Mouse (Mus musculus): Measurements from ENCODE around the gene Uqcr11. TPM values are rescaled to one million over a fixed set of nuclear protein-coding genes. Genes with fewer than 3 reads are reported as not detected.

Gene Uqcr11
- total and polyA plus RNA-seq, 3 experiments: 1,743 to 5,192 (median 1,981) TPM

GRCm38 (mm10) chr10:80445898-80446601 lies 39.4 kb upstream of the Uqcr11 start:
- no peaks in the 10 kb centered on the region for H3K27me3 ChIP-seq (ENCODE audit: control insufficient read depth, insufficient read depth, low read length)
- TF ChIP-seq EP300 (IDR thresholded peaks at IDR 0.05; ENCODE audit: insufficient read depth, low read depth, low read length) (peak; percentile 90), POLR2A (IDR thresholded peaks at IDR 0.05; ENCODE audit: insufficient read depth, low read depth, low read length) (no peak)
- intact Hi-C loops (cut with DNase I): loop anchor here (1.0 kb wide), 2 partner anchors 63 to 115 kb away; partner anchors contain the start of gene Rexo1
- peaks cover 1% of the 10 kb centered on the region; the same call in 1 of the 2 replicates for H3K4me1 ChIP-seq (ENCODE audit: control insufficient read depth, insufficient read depth, low read length)
- no peak overlapping the region for H3K4me3 ChIP-seq
- 9% methylated on average over 26 of the region's 26 CpGs for WGBS
- no peak overlapping the region for H3K9ac ChIP-seq (ENCODE audit: low read depth, low read length)
- no peaks in the 10 kb centered on the region for H3K79me2 ChIP-seq (replicated peaks; ENCODE audit: control insufficient read depth, insufficient read depth, low read length)
- no peaks in the 10 kb centered on the region for H3K36me3 ChIP-seq (ENCODE audit: control insufficient read depth, insufficient read depth, low read length)
- peak; percentile 76 to 83 for DNase-seq
- H3K27ac ChIP-seq: no peak overlapping the region

GRCm38 (mm10) chr10:80445052-80445451 lies 38.4 kb upstream of the Uqcr11 start:
- Histone ChIP-seq H3K27me3 (ENCODE audit: control insufficient read depth, insufficient read depth, low read length) (no peaks in the 10 kb centered on the region), H3K79me2 (replicated peaks; ENCODE audit: control insufficient read depth, insufficient read depth, low read length) (no peaks in the 10 kb centered on the region), H3K4me3 (no peak overlapping the region), H3K9ac (ENCODE audit: low read depth, low read length) (no peak overlapping the region), H3K27ac (no peak overlapping the region), H3K36me3 (ENCODE audit: control insufficient read depth, insufficient read depth, low read length) (no peaks in the 10 kb centered on the region), H3K4me1 (ENCODE audit: control insufficient read depth, insufficient read depth, low read length) (peaks cover 1% of the 10 kb centered on the region; the same call in 1 of the 2 replicates)
- intact Hi-C loops (cut with DNase I): no loop called here
- TF ChIP-seq POLR2A (IDR thresholded peaks at IDR 0.05; ENCODE audit: insufficient read depth, low read depth, low read length) (no peak), CTCF (IDR thresholded peaks at IDR 0.05) (no peak), EP300 (IDR thresholded peaks at IDR 0.05; ENCODE audit: insufficient read depth, low read depth, low read length) (no peak)
- WGBS: 91% methylated on average over 1 of the region's 1 CpGs
- DNase-seq: no peak

GRCm38 (mm10) chr10:80444339-80445045 lies 37.9 kb upstream of the Uqcr11 start:
- H3K27ac ChIP-seq: no peak overlapping the region
- TF ChIP-seq POLR2A (IDR thresholded peaks at IDR 0.05; ENCODE audit: insufficient read depth, low read depth, low read length): no peak
- H3K79me2 ChIP-seq (replicated peaks; ENCODE audit: control insufficient read depth, insufficient read depth, low read length): no peaks in the 10 kb centered on the region
- peaks cover 1% of the 10 kb centered on the region; the same call in 1 of the 2 replicates for H3K4me1 ChIP-seq (ENCODE audit: control insufficient read depth, insufficient read depth, low read length)
- H3K9ac ChIP-seq (ENCODE audit: low read depth, low read length): no peak overlapping the region
- DNase-seq: no peak
- intact Hi-C loops (cut with DNase I): no loop called here
- H3K4me3 ChIP-seq: no peak overlapping the region
- no peaks in the 10 kb centered on the region for H3K36me3 ChIP-seq (ENCODE audit: control insufficient read depth, insufficient read depth, low read length)
- H3K27me3 ChIP-seq (ENCODE audit: control insufficient read depth, insufficient read depth, low read length): no peaks in the 10 kb centered on the region
- WGBS: 42% methylated on average over 5 of the region's 5 CpGs

GRCm38 (mm10) chr10:80443575-80444278 lies 37.1 kb upstream of the Uqcr11 start:
- 86% methylated on average over 8 of the region's 8 CpGs for WGBS
- no peaks in the 10 kb centered on the region for H3K27me3 ChIP-seq (ENCODE audit: control insufficient read depth, insufficient read depth, low read length)
- intact Hi-C loops (cut with DNase I): no loop called here

GRCm38 (mm10) chr10:80442989-80443388 lies 36.4 kb upstream of the Uqcr11 start:
- H3K4me3 ChIP-seq: no peak overlapping the region
- H3K4me1 ChIP-seq (ENCODE audit: control insufficient read depth, insufficient read depth, low read length): peaks cover 1% of the 10 kb centered on the region; the same call in 1 of the 2 replicates
- no peaks in the 10 kb centered on the region for H3K36me3 ChIP-seq (ENCODE audit: control insufficient read depth, insufficient read depth, low read length)
- no peak for DNase-seq
- H3K9ac ChIP-seq (ENCODE audit: low read depth, low read length): no peak overlapping the region
- H3K27me3 ChIP-seq (ENCODE audit: control insufficient read depth, insufficient read depth, low read length): no peaks in the 10 kb centered on the region
- intact Hi-C loops (cut with DNase I): no loop called here
- 30% methylated on average over 2 of the region's 2 CpGs for whole genome bisulfite sequencing
- H3K27ac ChIP-seq: no peak overlapping the region
- H3K79me2 ChIP-seq (replicated peaks; ENCODE audit: control insufficient read depth, insufficient read depth, low read length): no peaks in the 10 kb centered on the region
- no peak for TF ChIP-seq POLR2A (IDR thresholded peaks at IDR 0.05; ENCODE audit: insufficient read depth, low read depth, low read length)
- TF ChIP-seq CTCF (IDR thresholded peaks at IDR 0.05): no peak
- no peak for TF ChIP-seq EP300 (IDR thresholded peaks at IDR 0.05; ENCODE audit: insufficient read depth, low read depth, low read length)

More at GRCm38 (mm10) chr10:80443575-80444278, 37.1 kb upstream of the Uqcr11 start:
- Histone ChIP-seq H3K9ac (ENCODE audit: low read depth, low read length) (no peak overlapping the region), H3K4me3 (no peak overlapping the region), H3K4me1 (ENCODE audit: control insufficient read depth, insufficient read depth, low read length) (peaks cover 1% of the 10 kb centered on the region; the same call in 1 of the 2 replicates), H3K36me3 (ENCODE audit: control insufficient read depth, insufficient read depth, low read length) (no peaks in the 10 kb centered on the region), H3K79me2 (replicated peaks; ENCODE audit: control insufficient read depth, insufficient read depth, low read length) (no peaks in the 10 kb centered on the region), H3K27ac (no peak overlapping the region)
- DNase-seq: no peak
- TF ChIP-seq CTCF (IDR thresholded peaks at IDR 0.05) (no peak), EP300 (IDR thresholded peaks at IDR 0.05; ENCODE audit: insufficient read depth, low read depth, low read length) (no peak), POLR2A (IDR thresholded peaks at IDR 0.05; ENCODE audit: insufficient read depth, low read depth, low read length) (no peak)
